Mouse (Mus musculus) megakaryocyte, adult 5-6 weeks (primary cell): ENCODE data around the gene Zbp1. TPM values are rescaled to one million over a fixed set of nuclear protein-coding genes. Genes with fewer than 3 reads are reported as not detected.

ENCODE experiments used
- ATAC-seq: 2 replicates; pipeline ENCODE4 v1.8.0; 2016; ENCODE audit warnings: mild to moderate bottlenecking, inconsistent platforms; ENCODE audit not compliant: poor library complexity, severe bottlenecking
- total RNA-seq, 2 experiments: library from RNA; stranded (forward) in 1 of 2; stranded (reverse) in 1 of 2; fragments of 153-499, 151-499 nt in 1 of 2; fragments of 221-1000, 200-1000 nt in 1 of 2; gene quantifications; 2 replicates each; pipeline versions ENCODE4 v1.2.3 to v1.2.4; 2015 to 2017

The Zbp1 gene
- total RNA-seq, 2 experiments from 2014 or later, result 35.6 to 54.6 TPM

DNA sequence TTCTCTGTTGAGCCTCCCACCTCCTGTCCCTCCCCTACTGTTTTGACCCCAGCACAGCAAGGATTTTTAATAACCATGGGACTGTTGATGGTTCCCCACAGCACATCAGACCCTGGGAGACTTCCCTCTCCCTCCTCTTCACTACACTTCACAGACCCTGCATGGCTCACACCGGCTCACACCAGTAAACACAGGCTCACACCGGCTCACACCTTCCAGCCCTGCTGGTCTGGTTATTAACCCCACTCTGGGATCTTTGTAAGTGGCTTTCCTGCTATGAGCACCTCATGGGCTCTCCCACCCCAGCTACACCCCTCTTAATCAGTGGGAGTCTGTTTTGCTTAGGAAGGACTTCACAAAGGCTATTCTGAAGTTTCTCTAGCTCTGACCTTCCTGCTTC lies 29.2 kb upstream of the Zbp1 start:
- ATAC-seq, result no peak

- no peak for ATAC-seq
Observed at GRCm38 (mm10) chr2:173247197-173247596, 28.5 kb upstream of the Zbp1 start.

GRCm38 (mm10) chr2:173246688-173247087 lies 28.0 kb upstream of the Zbp1 start:
- 0 out of 2 replicates have a peak, but pooled peaks have one; percentile 27 for ATAC-seq

- ATAC-seq, result no peak
Observed at GRCm38 (mm10) chr2:173245258-173245657, 26.5 kb upstream of the Zbp1 start.

GRCm38 (mm10) chr2:173244108-173244507 lies 25.4 kb upstream of the Zbp1 start:
- ATAC-seq, result no peak

- ATAC-seq, result no peak
Observed at GRCm38 (mm10) chr2:173243616-173244015, 24.9 kb upstream of the Zbp1 start.

DNA sequence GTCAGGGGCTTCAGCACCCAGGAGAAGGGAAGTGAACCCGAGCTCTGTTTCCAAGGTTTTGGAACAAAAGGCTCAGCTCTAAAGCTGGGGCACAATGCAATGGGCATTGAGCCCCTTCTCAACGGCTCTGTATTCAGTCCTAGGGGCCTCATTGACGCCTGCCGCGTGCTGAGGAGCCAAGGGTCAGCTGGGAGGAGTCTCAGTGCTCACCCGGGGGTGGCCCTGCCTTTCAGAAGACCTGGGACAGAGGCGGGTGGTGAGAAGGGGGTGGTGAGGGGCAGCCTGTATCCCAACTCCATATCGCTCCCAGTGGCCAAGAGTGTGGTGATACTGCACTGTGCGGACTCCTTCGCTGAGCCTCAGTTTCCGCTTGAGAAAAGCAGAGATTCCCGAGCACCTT lies 24.2 kb upstream of the Zbp1 start:
- ATAC-seq, result no peak

DNA sequence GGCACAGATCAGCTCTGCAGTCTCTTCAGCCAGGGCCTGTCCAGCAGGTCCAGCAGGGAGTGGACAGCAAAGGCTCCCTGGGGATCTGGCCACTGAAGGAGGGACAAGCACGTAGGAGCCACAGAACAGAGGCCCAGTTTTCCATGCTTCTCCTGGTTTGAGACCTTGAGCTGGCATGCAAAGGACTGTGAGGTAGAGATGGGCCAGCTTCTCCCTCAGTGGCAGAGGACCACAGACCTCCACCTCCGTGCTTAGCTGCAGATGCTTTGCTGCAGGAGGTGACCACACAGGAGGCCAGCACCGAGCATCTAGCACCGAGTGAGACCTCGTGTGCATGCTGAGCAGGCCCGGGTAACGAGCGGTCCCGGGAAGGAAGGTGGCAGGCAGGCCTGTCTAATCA lies 22.0 kb upstream of the Zbp1 start:
- no peak for ATAC-seq

GRCm38 (mm10) chr2:173238522-173238921 lies 19.8 kb upstream of the Zbp1 start:
- no peak for ATAC-seq

GRCm38 (mm10) chr2:173235435-173236332 lies 17.0 kb upstream of the Zbp1 start:
- ATAC-seq, result no peak

DNA sequence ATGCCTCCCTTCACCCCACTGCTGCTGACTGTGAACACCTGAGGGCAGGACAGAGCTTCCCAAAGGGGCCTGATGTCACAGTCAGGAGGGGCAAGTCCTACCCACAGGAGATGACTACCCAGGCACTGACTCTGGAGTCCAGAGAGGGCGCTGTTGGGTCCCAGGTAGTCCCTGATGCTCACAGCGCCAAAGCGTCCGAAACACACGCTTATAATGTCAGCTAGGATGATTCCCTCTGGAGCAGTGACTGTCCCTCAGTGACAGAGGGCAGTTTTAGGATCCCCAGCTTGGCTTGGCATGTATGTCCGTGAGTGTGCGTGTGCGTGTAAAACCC lies 14.0 kb upstream of the Zbp1 start:
- ATAC-seq, result no peak

- no peak for ATAC-seq
Observed at GRCm38 (mm10) chr2:173232065-173232765, 13.5 kb upstream of the Zbp1 start.

DNA sequence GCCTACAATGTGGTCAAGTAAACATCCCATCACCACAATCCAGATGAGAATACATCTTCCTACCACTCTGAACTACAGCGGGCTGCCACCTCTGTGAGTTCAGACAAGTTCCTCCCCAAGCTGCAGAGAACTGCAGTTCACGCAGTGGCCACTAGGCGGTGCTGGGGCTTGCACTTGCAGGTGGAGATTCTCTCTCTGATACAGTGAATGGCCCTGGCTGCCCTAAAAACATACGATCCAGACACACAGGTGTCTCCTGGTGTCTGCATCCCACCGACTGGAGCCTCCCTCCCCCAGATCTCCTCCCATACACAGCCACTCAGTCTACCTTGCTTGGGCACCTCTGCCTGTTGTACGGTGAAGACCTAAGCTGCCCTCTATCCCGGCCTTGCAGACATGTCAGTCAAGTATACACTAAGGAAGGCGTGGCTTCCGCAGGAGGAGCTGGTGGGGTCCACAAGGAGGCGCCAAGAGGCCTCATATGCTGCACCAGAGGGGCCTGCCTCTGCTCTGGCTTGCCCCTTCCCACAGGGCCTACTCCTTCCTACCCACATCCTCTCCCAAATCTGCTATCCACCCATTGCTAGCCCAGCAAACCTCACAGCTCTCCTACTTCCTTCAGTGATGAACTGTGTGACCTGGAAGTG lies 11.0 kb upstream of the Zbp1 start:
- ATAC-seq, result peak; percentile 88

DNA sequence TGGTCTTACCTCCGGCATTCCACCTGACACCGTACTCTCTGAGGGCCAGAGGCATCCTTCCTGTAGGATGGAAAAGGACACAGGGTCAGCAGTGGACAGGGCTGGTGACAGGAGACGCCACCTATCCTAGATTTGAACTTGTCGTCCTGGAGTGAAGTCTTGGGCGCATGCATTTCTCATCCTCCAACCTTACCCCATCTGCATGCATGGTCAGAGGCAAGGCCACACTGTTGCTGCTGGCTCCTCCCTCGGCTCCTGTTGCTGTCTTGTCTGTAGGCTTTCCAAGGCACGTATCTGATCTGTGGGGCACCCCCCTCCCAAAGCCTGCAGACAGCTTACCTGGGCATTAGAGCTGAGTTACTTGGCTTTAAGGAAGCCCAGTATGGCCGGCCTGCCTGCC lies 9.8 kb upstream of the Zbp1 start:
- ATAC-seq, result no peak

GRCm38 (mm10) chr2:173226792-173227191 lies 8.1 kb upstream of the Zbp1 start:
- ATAC-seq, result no peak

DNA sequence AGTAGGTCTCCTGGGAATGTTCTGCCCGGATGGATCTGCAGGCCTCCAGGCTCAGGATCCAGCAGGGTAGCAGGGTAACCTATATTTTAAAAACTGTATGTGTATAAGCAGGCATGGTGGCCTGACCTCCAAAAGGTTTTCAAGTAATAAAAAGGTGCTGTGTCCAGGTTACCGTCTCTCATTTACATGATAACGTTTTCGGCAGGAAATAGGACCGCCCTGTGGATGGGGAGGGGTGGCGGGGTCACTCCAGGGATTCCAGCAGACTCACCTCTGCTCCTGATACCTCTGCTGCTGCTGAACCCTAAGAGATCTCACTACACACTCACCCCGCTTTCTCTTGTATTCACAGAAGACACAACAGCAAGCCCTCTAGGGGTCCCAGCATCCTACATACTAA lies 7.2 kb upstream of the Zbp1 start:
- ATAC-seq, result no peak

- ATAC-seq, result no peak
Observed at GRCm38 (mm10) chr2:173224832-173225231, 6.1 kb upstream of the Zbp1 start.

DNA sequence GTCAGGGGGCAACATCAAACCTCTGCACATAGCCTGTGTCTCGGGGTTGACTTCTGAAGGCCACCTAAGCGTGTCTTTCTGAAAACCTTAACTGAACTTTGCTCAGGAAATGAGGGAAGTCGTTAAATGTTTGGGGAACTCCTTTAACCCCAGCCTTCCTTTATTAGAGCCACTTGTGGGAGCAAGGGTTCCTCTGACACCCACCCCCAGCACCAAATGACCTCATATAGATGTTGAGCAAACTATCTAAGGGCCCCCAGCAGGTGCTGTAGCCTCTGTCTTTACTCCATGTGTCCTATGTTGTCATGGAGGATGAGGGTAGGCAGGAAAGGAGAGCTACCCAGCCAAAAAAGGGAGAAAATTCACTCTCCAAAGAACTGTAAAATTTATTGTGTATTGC lies 5.4 kb upstream of the Zbp1 start:
- ATAC-seq, result no peak; the same call in 1 of the 2 replicates

DNA sequence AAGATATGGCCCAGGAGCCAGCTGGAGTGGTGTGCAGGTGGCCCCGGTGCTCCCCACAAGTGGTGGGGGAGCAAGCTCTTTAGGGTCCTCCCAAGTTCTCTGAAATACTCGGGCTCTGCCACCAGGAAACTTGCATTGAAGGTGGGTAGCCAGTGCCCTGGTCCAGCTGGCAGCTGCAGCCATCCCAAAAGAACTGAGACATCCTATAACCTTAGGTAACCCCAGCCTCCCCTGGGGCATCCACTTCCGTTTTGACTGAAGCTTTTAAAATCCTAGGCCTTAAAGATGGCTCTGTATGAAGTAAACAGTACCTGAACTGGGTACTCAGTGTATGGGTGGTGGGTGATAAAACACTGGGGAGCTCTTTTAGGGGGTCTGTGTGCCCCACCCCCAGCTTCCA lies 4.8 kb upstream of the Zbp1 start:
- ATAC-seq, result no peak

DNA sequence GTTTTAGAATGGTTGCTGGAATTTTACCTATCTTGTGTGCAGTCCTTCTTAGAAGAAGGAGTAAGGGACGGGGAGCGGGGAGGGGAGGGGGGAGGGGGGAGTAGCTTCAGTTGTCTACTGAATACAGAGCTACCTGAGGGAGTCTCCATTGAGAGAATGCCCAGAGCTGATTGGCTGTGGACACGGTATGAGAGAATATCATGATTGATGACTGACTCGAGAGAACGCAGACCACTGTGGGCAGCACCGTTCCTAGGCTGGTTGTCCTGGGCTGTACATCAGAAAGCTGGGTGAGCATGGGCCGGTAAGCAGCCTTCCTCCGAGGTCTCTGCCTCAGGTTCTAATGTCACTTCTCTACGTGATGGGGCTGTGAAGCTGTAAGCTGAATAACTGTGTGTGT lies 2.0 kb upstream of the Zbp1 start:
- no peak for ATAC-seq

DNA sequence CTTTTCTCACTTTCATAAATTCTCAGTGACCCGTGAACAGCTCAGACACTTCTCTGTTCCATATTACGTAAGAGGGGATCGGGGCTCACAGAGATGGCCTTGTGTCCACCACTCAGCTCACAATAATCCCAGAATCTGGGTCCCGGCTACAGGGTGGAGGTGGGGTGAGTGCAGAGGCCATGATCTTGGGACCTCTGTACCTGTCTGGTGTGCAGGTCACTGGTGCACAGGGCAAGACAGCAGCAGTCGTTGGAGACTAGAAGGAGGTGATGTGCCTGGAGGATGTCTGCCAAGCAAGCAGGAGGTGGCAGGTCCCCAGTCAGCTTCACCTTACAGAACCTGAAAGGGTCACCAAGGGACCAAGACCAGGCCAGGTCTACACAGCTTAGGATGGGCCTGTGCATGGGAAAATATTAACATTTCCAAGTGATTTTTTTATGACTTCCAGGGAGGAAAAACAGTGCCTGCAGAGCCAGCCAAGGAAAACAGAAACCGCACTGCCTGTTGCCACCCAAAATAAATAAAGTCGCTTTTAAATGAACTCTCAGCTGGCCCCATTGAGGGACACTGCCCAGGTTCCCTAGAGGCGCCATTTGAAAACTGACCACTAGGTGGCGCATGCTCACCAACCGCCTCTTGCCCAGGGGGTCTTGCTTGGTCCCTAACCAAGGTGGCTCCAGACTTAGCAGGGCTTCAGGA lies 682 bp upstream of the Zbp1 start:
- peak; percentile 40 for ATAC-seq
